Mouse (Mus musculus) lung, adult 2 months (tissue): ENCODE results near the gene Tctn1. TPM values are rescaled to one million over a fixed set of nuclear protein-coding genes. Genes with fewer than 3 reads are reported as not detected.
"Not testable (repeated sequence)": the region's sequence is repeated elsewhere in the genome, so short reads cannot be mapped to it uniquely, and the experiment has no call there.

ENCODE experiments used
- DNase-seq: peaks from one replicate; pipeline ENCODE4 v3.0.0; 2022
- H3K4me1 ChIP-seq: fragments of 200-500 bp; 2 replicates; pipeline ENCODE4 v1.6.1; 2011; ENCODE audit warnings: low read length; ENCODE audit not compliant: control insufficient read depth, insufficient read depth
- H3K4me3 ChIP-seq: fragments of 200-500 bp; replicated peaks from 2 replicates; pipeline ENCODE3; 2011; ENCODE audit warnings: low read depth, mild to moderate bottlenecking, control low read depth, low read length; ENCODE audit errors: extremely low read depth
- CTCF ChIP-seq: fragments of 200-500 bp; IDR thresholded peaks from 2 replicates; pipeline ENCODE4 v1.5.1; 2011; ENCODE audit warnings: mild to moderate bottlenecking, low read length, control low read depth; ENCODE audit not compliant: insufficient read depth
- POLR2A ChIP-seq: fragments of 200-500 bp; IDR thresholded peaks from 2 replicates; pipeline ENCODE4 v1.6.1; 2011; ENCODE audit warnings: low read depth, mild to moderate bottlenecking, control low read depth, low read length, borderline replicate concordance; ENCODE audit errors: extremely low read depth
- WGBS: fragments of 180-500 bp; shearing (Covaris S2); methylation state at CpG from one replicate; pipeline ENCODE4 v1.1.7; 2018; 5-methylcytosine and 5-hydroxymethylcytosine counted together
- polyA plus RNA-seq: library from polyadenylated mRNA; depleted of rRNA; stranded (reverse); fragments of >200 nt; gene quantifications from 2 replicates; pipeline ENCODE4 v1.2.3, GENCODE M21; 2012

The Tctn1 gene
- polyA plus RNA-seq, 1 experiment: 33.2 TPM

- 35% methylated on average over 4 of the region's 4 CpGs for WGBS
- no peak for DNase-seq
- H3K4me3 ChIP-seq: no peak overlapping the region
- no peaks in the 10 kb centered on the region for H3K4me1 ChIP-seq
- TF ChIP-seq CTCF (no peak), POLR2A (no peak)
These were observed 35.5 kb downstream of the Tctn1 start for GRCm38 (mm10) chr5:122228772-122229171.

DNA sequence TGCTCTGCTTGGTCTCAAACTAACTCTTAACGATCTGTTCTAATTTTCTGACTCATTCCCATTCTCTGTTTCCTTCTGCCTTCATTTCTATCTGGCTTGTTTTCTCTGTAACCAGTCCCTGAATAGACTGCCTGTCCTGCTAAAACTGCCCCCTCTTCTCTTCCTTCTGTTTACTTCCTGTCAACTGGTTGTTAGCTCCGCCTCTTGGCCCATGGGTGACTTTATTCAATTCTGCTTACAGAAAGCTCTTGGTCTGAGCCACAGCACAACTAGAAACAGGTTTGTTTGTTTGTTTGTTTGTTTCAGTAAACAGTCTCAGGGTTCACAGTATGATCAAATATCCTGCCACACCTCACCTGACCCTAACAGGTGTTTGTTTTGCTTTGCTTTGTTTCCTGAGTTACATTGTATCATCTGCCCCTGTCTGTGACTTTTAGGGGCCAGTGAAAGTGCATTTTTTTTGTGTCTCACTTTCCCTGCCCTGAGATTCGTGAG lies 35.9 kb downstream of the Tctn1 start:
- DNase-seq: no peak
- Histone ChIP-seq H3K4me3 (no peak overlapping the region), H3K4me1 (no peaks in the 10 kb centered on the region)
- no peak for TF ChIP-seq CTCF
- no peak for TF ChIP-seq POLR2A
- WGBS: 65% methylated on average over 3 of the region's 3 CpGs

GRCm38 (mm10) chr5:122224291-122224690 lies 40.0 kb downstream of the Tctn1 start:
- no peak for TF ChIP-seq POLR2A
- Histone ChIP-seq H3K4me1 (no peaks in the 10 kb centered on the region), H3K4me3 (no peak overlapping the region)
- no peak for DNase-seq
- WGBS: 86% methylated on average over 2 of the region's 2 CpGs

- 86% methylated on average over 4 of the region's 4 CpGs for whole genome bisulfite sequencing
- no peaks in the 10 kb centered on the region for H3K4me1 ChIP-seq
- H3K4me3 ChIP-seq: no peak overlapping the region
- TF ChIP-seq POLR2A (no peak), CTCF (no peak)
- no peak for DNase-seq
These were observed 43.2 kb downstream of the Tctn1 start for GRCm38 (mm10) chr5:122221085-122221484.

- TF ChIP-seq CTCF (no peak), POLR2A (no peak)
- DNase-seq: no peak
- no peaks in the 10 kb centered on the region for H3K4me1 ChIP-seq
- 39% methylated on average over 18 of the region's 18 CpGs for WGBS
- no peak overlapping the region for H3K4me3 ChIP-seq
These were observed 44.3 kb downstream of the Tctn1 start for GRCm38 (mm10) chr5:122219655-122220629.

DNA sequence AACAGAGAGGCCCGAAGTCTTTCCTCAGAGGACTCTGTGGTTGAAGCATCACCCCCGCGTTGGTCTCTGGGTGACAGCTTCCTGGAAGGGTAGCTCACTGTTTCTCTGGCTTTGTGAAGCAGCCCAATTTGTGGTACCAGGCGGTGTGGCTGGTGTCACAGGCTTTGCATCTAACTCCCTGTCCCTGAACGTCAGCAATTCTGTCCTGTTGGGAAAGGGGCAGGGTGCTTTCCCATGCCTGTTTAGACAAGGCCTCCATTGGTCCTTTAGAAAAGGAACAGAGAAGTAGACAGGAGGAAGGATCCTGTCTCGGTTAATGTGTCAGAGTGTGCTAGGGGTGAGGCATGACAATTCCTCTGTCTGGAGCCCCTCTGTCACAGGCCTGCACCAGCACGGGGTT lies 45.3 kb downstream of the Tctn1 start:
- DNase-seq: no peak
- Histone ChIP-seq H3K4me1 (no peaks in the 10 kb centered on the region), H3K4me3 (no peak overlapping the region)
- no peak for TF ChIP-seq CTCF
- WGBS: 72% methylated on average over 7 of the region's 7 CpGs

DNA sequence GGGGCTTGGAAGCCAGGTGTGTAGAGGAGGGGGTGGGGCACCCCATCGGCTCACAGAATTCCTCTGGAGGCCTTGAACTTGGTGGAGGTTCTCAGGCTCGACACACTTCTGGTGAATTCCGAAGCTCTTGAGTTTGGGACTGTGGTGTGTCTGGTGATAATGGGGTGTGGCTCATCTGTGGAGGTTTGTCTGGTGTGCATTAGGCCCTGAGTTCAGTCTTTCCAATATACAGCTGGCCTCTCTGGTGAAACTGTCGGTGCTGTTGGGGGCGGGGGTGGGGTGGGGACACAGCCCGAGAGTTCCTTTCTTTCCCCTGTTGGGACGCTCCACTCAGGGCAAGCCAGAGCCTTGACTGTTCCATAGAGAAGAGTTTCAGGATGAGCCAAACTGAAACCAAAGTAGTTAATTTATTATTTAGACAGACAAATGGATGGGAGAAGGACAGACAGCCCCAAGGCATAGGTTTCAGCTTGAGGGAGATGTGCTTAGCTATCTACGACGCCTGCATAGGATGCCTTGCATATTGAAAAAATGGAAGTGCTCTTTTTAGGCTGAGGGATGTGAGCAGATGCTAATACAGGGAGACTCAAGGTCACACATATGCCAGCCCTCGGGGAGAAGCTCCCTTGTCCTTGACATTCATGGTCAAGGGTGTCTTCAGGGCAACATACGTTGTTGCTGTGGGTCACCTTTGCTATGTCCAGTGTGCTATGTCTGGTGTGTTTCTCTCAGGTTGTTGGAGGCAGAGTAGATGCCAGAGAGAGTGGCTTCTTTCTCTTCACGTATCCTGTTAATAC lies 46.0 kb downstream of the Tctn1 start:
- DNase-seq: no peak
- H3K4me1 ChIP-seq: no peaks in the 10 kb centered on the region
- 76% methylated on average over 12 of the region's 12 CpGs for WGBS
- no peak for TF ChIP-seq CTCF
- TF ChIP-seq POLR2A: no peak
- H3K4me3 ChIP-seq: no peak overlapping the region

DNA sequence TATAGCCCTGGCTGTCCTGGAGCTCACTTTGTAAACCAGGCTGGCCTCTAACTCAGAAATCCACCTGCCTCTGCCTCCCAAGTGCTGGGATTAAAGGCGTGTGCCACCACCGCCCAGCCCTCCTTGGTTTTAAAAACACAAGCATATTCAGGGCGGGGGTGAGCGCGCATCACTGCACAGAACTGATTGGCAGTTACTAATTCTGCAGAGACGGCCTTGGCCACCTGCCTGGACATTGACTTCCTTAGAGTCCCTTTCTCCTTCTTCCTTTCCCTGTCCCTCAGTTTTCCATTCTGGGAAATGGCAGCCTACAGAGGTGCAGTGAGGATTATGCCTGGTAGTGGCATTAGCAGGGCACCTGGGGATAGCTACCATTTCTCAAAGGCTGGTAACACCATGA lies 46.6 kb downstream of the Tctn1 start:
- 82% methylated on average over 6 of the region's 6 CpGs for WGBS
- Histone ChIP-seq H3K4me3 (no peak overlapping the region), H3K4me1 (no peaks in the 10 kb centered on the region)
- DNase-seq: no peak
- TF ChIP-seq CTCF (no peak), POLR2A (no peak)

GRCm38 (mm10) chr5:122213861-122214260 lies 50.4 kb downstream of the Tctn1 start:
- no peak overlapping the region for H3K4me3 ChIP-seq
- TF ChIP-seq CTCF: no peak
- TF ChIP-seq POLR2A: no peak
- H3K4me1 ChIP-seq: peaks cover 3% of the 10 kb centered on the region; the same call in 1 of the 2 replicates
- DNase-seq: no peak
- 91% methylated on average over 6 of the region's 6 CpGs for WGBS

DNA sequence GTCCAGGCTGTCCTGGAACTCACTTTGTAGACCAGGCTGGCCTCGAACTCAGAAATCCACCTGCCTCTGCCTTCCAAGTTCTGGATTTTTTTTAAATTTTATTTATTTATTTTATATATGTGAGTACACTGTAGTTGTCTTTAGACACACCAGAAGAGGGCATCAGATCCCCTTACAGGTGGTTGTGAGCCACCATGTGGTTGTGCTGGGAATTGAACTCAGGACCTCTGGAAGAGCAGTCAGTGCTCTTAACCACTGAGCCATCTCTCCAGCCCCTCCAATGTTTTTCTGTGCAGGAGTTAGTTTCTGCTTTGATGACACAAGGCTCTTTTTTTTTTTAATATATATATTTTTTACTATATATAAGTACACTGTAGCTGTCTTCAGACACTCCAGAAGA lies 51.4 kb downstream of the Tctn1 start:
- WGBS: 97% methylated on average over 1 of the region's 1 CpGs
- H3K4me3 ChIP-seq, H3K4me1 ChIP-seq, DNase-seq: not testable (repeated sequence)
